Mouse (Mus musculus): ENCODE results near the gene Olfr237-ps1.
A peak's percentile ranks its signal among the peaks of the same experiment; 100 is the strongest.
"Not testable (repeated sequence)": the region's sequence is repeated elsewhere in the genome, so short reads cannot be mapped to it uniquely, and the experiment has no call there.

The Olfr237-ps1 gene

DNA sequence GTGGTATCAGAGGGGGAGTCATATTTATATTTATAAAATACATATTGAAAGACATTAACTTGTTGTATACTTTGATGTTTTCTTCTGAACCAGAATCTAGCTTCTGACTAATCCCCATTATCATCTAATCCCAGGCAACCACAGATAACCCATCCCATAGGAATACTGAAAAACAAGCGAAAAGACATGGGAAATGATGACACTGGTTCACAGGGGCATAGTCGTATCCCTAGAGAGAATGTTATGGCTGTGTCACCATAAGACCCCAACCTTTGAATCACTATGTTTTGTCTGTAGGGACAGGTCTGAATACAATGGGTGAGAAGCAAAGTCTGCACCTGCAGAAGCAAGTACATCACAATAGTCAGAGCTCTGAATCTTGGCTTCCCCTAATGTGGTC lies at the start of gene Olfr237-ps1:
TSS of gene Olfr237-ps1 (plus strand) at position 301 of the 400 bp plus-strand sequence.
- DNase-seq: not testable (repeated sequence)

DNA sequence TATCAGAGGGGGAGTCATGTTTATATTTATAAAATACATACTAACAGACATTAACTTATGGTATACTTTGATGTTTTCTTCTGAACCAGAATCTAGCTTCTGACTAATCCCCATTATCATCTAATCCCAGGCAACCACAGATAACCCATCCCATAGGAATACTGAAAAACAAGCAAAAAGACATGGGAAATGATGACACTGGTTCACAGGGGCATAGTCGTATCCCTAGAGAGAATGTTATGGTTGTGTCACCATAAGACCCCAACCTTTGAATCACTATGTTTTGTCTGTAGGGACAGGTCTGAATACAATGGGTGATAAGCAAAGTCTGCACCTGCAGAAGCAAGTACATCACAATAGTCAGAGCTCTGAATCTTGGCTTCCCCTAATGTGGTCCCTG lies 40.3 kb upstream of the Olfr237-ps1 start, which contains the start of gene Olfr441:
TSS of gene Olfr441 (plus strand) at position 301 of the 400 bp plus-strand sequence.
- not testable (repeated sequence) for DNase-seq

DNA sequence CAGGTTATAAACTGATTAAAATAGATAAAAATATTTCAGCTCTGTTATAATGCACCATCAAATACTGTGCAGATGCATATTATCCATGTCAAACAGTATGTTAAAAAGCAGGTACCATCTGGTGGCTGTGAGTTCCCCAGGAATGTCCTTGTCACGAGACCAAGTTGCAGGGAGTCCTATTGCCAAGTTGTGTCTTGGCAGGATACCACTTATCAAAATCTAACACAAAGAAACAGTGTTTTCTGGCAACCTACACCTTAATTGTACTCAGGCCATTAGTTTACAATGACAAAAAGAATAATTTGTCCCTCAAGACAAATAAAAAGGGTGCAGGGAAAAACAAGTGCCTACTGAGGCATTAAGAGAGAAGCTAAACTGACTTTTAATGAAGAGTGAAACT lies 13.1 kb downstream of the Olfr237-ps1 start:
- DNase-seq: no peak

DNA sequence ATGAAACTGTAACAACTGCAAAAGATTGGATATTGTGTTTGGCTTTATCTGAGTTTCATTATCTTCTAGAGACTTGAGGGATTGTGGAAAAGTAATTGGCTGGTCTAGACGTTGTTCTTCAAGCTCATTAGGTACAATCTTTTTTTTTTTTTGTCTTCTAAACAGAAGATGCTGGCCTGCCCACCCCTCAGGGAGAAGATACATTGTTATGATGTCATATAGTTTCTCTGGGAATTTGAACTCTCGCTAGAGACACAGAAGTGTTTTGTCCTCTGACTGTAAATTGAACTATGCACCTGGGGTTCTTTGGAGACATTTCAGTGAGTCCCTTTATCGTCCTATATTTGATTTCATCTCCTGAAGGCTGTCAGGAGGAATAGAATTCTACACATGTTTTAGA lies 16.6 kb downstream of the Olfr237-ps1 start, which contains the start of gene Olfr437:
TSS of gene Olfr437 (plus strand) at position 301 of the 400 bp plus-strand sequence.
- DNase-seq: no peak

DNA sequence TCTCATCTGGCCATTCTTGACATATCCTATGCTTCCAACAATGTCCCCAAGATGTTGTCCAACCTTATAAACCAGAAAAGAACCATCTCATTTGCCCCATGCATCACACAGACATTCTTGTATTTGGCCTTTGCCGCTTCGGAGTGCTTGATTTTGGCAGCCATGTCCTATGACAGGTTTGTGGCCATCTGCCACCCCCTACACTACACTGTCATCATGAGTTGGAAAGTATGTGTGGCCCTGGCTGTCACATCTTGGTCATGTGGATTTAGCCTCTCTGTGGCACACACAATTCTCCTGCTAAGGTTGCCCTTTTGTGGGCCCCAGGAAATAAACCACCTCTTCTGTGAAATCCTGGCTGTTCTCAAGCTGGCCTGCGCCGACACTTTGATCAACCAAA lies 20.9 kb downstream of the Olfr237-ps1 start:
- DNase-seq: no peak

DNA sequence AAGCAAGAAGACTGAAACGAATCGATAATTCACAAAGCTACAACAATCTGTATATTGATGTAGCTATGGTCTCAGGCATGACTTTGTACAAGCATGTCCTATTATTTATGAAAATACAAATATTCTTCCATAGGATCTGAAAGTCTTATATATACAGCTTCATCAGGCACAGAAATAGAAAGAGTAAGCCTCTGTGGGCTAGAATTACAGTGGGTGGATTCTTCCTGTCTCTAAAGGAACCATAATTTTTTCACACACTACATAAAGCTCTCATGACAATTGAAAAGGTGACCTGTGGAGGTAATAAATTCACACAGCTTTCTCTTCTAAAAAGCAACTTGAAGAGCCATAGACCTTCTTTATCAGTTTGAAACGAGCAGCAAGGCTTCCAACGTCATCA lies 25.5 kb downstream of the Olfr237-ps1 start, which contains the start of gene Olfr13:
TSS of gene Olfr13 (plus strand) at position 301 of the 400 bp plus-strand sequence.
- DNase-seq: no peak

DNA sequence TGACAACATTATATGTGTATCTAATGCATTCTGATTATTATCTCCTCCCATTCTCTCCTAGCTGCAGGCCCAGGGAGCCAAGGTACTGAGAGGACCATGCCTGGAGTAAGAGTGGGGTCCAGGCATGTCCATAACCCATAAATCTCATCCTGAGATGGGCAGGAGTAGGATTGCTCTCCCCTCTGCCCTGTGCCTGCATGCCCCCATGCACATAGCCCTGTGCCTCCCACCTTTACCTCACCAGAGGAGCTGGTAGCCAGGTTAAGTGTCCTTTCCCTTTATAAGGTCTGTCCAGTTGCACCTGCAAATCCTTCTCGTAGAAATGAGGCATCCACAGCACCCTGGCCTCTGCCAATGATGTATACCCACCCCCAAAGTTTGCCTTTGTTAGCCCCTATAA lies 31.8 kb downstream of the Olfr237-ps1 start:
- DNase-seq: no peak

DNA sequence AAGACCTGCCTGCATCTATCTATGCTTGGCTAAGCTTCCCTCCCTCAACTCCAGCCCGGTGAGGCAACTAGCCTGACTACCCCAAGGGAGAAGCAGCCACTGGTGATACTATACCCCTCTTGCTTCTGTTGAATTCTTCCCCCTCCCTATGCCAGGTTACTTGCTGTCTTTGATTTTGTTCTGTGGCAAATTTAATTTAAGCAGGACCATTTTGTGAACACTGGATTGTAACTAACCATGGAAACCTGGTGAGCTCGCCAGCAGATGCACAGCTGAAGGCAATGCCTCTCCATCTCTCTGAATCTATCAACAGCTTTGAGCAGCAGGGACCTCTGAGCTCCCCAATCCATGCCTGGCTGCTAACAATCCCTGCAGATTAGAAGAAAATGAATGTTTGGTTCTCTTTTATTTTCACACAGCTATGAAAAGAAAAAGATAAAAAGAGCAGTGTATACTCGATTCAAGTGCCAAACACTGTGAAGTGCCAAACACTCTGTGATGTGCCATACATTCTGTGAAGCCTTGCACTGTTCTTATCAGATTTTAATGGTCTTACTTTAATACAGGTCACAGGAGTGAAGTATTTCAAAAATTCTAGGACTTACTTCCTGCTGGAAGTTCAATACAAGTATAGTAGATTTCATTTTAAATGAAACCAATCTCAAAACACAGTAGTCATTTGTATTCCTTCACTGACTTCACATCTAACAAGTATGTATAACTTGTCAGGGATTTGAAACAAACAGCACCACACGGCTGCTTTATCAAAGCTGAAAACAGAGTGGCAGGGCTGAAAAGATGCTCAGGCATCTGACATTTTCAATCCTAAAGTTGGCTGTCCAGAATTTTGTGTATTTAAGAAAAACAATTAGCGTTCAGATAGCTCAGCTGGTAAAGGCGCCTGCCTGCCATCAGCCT lies 32.5 kb downstream of the Olfr237-ps1 start:
- DNase-seq: peak; percentile 9

DNA sequence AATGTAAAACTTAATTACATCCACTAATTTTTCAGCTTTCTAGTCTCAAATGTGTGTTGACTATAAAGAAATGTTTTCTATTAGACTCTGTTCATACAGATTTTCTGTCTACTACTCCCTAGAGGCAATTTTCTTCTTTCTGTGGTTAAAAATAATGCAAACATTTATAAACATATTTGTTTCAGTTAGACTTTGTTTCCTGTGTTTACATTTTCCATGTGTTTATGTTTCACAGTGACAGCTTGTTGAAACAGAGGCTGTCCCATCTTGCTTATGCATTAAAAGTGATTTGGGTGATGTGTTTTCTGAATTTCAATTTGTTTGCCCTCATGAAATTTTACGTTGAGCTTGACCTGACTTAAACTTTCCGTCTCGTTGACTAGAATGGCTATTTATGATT lies 44.6 kb downstream of the Olfr237-ps1 start:
- no peak for DNase-seq

DNA sequence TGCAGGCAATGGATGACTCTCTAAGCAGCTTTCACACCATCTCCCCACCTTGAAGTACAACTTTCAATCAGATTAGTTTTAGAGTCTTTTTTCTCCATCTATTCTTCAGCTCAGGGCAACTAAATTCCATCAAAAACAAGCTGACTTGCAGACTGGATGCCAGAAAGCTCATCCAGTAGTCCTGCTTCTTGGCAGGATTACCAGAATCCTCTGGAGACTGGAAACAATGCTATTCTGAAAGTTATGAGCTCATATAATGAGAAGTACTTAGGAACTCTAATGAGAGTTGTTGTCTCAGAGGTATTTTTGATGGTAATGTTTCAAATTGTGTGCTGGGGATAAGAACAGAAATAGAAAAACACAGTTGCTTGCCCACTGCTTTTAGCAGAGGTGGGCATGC lies 50.4 kb downstream of the Olfr237-ps1 start, which contains the start of gene Olfr435:
TSS of gene Olfr435 (plus strand) at position 366 of the 400 bp plus-strand sequence.
- DNase-seq: no peak

DNA sequence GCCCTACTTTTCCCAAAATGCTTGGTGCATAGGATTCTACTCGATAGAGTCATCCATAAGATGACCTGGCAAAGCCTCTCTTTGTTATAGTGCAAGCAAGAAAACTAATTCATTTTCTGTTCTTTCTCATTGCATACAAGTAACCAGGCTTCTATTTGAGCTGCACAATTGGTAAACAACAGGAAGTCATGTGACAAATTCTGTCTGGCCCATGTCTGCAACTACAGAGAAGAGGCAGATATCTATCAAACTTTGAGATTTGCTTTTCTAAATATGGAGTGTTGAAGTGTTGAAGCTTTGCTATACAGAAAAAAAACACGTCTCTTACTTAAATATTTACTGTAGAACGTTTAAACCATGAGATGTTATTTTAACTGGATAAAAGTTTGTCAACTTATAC lies 51.7 kb downstream of the Olfr237-ps1 start:
- no peak for DNase-seq

DNA sequence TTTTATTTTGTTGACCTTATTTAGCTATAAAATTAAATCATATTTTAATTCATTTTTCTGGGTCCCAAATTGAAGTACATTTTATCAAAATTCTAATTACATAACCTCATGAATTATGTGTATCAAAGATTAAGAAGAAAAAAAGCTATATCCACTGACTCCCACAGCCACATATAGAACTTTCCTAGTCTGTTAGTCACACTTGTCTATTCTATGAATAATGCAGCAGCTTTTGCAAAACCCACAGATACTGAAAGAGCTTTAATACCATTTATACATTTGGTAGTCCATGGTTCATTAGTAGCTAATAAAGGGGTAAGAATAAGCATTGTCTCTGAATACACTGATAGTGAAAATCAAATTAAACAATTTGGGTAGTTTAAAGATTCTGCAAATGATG lies 56.4 kb downstream of the Olfr237-ps1 start:
- DNase-seq: no peak

DNA sequence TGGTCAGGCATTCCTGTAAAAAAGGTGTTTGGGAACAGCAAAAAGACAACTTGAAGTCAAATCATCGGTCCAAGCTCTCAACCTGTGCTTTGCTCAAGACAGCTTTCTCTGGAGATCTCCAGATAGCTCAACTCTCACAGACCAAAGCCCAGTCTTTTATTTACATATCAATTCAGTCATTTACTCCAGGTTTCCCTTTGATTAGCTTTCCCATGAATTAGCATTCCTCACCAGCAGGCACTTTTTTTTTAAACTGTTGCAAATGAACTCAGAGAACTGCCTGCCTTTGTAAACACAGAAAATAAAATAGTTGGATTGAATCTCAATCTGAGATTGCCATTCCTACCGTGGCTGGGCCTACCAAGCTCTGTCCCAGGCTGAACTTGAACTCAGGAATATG lies 59.0 kb downstream of the Olfr237-ps1 start:
- DNase-seq: no peak
